Mouse (Mus musculus) retina, embryonic 14.5 days (tissue): Measurements from ENCODE around the gene Rilpl1.
"Not testable (repeated sequence)": the region's sequence is repeated elsewhere in the genome, so short reads cannot be mapped to it uniquely, and the experiment has no call there.

Experiments
- DNase-seq: peaks from one replicate; pipeline ENCODE4 v3.0.0-alpha.2; 2015; ENCODE audit warnings: low spot score

The Rilpl1 gene

DNA sequence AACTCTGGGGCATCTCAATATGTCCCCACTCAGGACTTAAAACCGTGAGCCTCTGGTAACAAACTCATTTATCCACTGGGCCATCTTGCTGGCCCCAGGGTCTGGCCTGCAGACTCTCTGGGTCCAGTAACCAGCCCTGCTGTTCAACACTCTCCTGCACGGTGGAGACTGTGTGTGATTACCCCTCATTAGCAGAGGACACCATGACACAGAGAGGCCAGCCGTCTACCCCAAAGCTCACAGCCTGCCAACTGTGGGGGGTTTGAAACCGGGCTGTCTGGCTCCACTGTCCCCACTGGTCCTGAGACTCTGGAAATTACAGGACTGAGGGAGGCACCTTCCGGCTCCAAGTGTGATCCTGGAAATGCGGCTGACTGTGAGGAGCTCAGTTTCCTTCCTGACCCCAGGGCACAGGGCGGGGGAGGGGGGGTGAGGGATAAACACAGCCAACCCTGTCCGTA, 2.0 kb downstream of the Rilpl1 start:
- no peak for DNase-seq

DNA sequence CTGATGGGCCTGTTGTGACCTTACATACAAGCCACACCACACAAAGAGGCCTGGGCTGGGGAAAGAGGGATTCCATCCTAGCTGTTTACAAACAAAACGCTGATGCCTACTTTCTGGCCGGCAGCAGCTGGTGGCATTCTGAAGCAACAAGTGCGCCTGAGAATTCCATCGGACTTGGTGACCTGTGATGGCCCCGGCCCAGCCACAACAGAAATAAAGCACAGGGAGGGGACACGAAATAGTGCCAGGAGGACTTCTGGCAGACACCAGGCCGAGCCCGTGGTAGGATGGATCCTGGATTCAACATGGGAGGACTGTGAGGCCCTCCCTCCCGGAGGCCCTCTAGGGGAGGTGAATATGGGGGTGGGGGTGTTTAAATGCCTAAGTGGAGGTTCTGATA, 2.4 kb downstream of the Rilpl1 start:
- DNase-seq, result no peak

DNA sequence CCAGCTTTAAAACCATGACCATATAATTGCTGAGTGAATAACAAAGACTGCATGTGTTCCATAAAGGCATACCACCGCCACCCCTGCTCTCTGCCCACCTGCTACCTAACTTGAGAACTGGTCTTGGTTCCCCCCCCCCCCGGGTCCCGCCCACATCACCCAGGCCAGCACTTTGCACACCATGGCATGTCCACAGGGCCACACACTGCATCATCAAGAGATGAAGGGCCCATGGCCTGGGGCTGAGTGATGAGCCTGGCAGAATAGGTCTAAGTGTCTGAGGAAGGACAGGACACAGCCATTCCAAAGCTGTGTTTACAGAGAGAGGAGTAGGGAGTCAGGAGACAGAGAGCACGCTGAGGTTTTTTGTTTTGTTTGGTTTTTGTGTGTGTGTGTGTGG, 2.8 kb downstream of the Rilpl1 start:
- no peak for DNase-seq

DNA sequence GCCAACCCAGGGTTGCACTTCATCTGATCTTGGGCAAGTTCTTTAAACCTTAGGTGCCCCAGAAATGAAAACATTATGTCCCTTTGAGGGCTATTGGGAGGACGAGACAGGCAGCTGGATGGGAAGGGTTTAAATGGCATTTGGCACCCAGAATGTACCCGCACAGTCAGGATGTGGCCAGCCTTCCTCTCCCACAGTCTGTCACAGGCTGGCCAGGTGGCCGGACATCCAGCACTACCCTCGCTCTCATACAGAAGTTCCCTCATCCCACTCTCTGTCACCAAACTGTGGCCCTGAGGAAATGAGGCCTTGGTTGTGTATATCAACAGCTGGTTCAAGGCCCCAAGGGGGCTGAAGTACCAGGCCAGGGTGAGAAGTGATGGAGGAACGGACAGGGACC, 6.2 kb downstream of the Rilpl1 start:
- DNase-seq, result no peak

DNA sequence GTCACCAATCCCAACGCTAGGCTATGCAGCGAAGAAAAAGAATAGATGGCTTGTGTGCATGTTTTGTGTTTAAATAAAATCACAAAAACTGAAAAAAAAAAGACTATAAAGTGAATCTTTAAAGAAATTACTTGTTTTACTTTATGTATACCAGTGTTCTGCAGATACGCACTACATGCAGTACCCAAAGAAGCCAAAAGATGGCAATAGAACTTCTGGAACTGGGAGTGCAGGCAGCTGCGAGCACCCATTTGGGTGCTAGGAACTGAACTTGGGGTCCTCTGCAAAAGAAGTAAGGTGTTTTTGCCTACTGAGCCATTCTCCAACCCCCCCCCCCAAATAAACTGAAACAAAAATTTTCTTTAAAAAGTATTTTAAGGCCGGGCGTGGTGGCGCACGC, 8.2 kb downstream of the Rilpl1 start:
- DNase-seq, result no peak

DNA sequence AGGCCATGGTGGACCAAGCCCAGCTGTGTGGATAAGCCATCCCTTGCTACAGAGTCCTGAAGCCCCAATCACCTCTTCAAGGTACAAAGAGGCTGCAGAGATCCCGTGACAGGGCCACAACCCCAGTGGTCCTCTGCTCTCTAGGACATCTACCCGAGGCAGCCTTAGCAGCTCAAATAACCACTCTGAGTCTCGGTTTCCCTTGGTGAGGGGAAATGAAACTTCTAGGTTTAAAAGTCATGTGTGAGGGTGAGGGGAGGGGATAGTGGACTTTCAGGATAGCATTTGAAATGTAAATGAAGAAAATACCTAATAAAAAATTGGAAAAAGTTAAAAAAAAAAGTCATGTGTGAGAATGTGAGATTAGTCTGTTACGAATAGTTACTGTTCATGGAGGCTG, 9.6 kb downstream of the Rilpl1 start:
- DNase-seq, result no peak

DNA sequence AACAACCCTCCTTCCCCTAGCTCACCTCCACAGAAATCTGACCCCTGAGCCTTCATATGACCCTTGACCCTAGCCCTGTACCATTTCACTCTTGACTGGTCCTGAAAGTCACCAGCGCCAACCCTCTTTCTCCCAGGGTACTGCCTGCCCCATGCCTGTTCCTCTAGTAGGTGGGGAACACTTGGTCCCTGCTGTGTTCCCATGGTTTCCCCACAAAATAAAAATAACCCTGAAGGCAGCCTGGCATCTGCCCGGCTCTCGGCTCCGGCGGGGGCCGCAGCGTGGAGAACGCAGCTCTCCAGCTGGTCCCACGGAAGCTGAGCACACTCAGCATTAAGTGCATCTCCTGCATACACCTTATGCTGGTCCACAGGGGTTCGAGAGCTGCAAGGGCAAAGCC, 12.5 kb downstream of the Rilpl1 start:
- DNase-seq, result no peak

DNA sequence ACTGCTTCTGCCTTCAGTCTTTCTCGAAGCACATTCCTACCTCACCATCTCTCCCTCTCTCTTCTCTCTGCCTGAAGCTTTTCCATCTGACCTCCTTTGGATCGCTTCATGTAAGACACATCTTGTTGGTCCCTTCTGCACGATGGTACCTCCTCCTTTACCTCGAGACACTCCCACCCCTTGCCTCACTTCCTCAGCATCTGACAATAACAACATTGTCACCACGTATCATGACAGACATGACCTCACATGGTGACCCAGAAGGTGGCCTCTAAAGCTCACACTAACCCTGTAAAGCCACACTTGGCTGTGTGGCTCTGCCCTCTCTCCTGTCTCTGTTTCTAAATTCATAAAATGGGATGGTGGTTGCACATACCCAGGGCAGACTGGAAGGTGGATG, 15.4 kb downstream of the Rilpl1 start:
- DNase-seq, result no peak

DNA sequence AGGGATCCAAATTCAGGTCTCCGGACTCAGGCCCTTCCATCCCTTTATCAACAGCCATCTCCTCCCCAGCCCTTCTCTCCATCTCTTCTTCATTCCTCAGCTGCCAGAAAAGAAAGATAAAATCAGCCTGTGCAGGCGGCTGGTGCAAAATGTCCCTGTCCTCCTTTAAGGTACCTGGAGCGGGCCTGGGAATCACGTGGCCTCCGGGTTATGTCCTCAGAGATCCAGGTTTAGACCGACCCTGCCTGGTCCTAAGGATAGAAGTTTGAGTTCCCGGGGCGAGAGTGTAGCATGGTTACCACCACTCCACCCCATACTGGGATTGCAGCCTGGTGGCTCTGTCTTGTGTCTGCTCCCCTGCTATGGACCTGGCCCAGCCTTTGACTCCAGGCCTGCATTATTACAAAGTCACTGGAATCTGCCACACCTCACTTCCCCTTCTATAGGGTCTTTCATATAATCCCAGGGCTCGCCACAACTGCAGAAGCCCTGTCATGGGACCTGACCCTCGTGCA, 20.6 kb downstream of the Rilpl1 start:
- no peak for DNase-seq

DNA sequence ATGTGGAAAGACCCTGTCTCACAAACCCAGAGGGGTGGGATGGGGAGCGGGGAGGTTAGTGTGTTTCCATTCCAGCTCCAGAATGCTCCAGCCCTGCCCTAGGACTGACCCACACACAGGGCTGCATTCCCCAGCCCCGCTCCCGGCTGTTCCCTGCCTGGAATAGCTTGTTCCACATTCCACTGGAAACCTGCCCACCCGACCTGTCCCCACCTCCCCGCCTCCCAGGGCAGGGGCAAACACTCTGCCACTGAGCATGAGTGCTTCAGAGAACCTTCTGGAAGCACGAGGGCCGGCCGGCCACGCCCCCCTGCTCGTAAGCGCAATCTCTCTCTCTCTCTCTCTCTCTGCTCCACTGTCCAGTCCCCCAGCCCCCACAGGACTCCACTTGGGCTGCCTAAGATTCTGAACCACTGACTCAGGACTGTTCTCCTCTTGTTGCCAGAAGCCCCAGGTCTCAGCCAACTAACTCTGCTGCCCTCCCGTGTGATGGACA, 21.4 kb downstream of the Rilpl1 start:
- no peak for DNase-seq

DNA sequence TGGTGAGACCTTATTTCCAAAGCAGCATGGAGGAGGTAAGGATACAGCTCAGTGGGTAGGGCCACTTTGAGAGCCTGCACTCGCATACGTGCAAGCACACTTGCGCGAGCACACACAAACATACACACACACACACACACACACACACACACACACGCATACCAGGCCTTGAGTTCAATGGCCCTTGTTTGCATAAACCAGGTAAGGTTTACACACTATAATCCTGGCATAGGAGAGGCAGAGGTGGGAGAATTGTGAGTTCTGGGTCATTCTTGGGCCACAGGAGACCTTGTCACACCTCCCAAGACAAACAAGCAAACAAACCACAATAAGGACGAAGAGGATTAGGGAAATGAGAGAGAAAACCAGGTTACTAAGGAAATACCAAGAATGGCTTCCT, 22.0 kb downstream of the Rilpl1 start:
- DNase-seq, result no peak

DNA sequence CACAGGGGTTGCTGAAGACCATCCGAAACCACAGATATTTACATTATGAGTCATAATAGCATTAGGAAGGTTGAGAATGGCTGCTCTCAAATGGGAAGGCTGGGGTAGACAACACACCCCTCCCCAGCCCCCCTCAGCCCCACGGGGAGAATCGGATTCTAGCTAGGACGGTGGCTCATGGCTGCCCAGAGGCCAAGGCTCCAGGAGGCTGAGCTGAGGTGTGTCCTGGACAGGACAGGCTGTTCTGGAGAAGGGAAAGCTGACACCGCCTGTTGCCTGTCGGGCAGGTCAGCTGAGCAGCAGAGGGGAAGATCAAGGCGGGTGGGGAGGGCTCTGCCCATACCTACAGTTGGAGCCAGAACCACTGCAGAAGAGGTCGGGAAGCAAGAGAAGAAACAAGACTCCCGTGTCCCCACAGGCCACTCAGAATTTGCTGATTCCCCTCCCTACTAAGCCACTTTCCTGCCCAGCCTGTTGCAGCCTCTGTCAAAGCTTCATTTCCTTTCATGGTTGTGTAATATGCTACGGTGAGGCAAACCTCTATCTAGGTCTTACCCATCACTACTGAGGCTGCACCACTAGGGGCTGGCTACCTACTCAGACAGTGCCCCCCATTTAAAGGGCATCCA, 24.3 kb downstream of the Rilpl1 start:
- DNase-seq, result no peak

DNA sequence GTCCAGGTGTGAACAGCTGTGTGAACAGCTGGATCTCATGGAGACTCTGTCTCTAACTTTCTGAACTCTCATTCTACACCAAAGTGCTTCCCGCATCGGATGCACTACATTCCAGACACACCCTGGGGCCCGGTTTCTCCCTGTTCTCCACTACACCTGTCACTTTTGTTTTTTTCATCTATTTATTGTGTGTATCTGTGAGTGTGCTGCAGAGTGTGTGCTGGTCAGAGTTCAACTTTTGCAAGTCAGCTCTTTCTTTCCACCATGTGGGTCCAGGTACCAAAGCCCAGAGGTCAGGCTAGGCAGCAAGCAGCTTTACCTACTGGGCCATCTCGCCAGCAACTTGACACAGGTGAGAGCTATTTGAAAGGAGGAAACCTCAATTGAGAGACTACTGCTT, 26.0 kb downstream of the Rilpl1 start:
- DNase-seq, result no peak

DNA sequence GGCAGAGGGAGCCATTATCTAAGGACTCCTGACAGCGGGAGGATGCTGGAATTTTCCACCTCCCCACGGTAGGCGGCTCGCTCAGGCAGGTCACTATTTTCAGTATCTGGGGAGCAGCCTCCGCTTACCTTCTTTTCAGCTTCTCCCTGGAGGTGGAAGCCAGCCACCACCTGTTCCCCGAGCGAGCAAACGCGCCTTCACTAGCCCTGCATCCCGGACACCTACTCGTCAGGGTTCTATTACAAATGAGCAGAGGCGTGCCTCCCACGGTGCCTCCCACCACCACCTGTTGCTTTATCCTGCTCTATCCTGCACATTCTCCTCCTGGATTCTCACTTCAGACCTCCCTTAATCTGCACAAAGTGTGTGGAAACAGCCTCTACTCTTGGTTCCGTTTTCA, 27.4 kb downstream of the Rilpl1 start:
- no peak for DNase-seq

DNA sequence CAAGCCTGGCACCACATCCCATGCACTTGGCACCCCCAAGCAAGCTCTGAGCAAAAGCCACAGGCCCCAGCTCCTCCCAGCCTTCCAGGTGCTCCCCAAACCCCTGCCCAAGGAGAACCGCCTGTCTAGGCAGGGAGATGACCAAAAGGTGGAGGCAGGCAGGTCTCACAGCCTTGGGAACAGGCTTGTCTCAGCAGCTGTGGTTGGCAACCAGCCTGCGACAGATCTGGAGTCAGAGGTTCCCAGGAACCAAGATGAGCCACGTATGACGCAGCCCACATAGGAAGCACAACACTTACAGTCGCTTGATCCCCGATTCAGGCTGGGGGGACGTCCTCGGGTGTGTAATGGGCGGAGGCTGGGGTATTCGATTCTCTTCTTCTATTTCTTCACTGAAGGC, 29.6 kb downstream of the Rilpl1 start:
- no peak for DNase-seq

DNA sequence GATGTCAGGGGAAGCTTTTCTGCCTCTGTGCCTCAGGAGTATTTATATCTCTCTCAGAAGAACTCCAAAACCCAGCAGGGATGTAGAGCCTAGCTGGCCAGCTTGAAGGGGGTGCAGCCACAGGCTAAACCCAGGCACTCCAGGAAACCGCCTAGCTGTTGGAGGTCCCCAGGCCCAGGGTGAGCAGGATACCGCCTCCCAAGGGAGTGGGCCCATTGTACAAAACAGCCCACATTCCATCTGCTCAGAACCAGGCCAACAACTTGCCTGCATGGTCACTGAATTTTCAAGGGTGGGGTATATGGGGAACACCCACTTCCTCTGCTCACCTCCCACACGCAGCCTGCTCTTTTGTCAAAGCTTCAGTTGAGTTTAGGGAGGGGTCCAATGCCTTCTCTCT, 30.6 kb downstream of the Rilpl1 start:
- DNase-seq, result no peak

DNA sequence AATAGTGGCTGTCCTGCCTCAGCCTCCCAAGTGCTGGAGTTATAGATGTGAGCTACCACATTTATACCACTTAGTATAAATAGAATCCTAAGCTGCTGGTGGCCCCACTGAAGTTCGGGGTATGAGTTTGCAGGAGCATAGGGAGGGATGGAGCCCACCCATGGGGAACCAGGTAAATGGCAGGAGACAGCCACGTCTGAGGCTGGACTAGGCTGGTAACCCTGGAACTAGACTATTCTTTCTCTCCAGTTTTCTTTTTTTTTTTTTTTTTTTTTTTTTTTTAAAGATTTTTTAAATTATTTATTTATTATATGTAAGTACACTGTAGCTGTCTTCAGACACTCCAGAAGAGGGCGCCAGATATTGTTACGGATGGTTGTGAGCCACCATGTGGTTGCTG, 31.2 kb downstream of the Rilpl1 start:
- not testable (repeated sequence) for DNase-seq

DNA sequence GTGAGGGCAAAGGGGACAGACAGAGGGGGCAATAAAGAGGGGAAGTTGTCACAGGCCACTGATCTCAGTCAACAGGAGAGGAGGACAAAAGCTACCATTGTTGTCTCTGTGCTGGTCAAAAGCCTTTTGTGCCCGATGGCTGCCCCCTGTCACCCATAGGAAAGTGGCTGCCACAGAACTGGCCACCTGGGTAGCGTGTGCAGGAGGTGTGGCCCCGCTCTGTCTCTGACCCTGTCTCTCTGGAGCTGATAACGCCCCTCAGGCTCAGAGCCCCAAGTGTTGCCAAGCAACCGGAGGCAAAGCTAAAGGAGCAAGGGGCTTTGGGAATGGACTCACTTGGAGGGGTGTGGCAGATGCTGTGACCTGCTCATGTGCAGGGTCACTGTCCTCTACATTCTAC, 32.2 kb downstream of the Rilpl1 start:
- DNase-seq, result no peak

DNA sequence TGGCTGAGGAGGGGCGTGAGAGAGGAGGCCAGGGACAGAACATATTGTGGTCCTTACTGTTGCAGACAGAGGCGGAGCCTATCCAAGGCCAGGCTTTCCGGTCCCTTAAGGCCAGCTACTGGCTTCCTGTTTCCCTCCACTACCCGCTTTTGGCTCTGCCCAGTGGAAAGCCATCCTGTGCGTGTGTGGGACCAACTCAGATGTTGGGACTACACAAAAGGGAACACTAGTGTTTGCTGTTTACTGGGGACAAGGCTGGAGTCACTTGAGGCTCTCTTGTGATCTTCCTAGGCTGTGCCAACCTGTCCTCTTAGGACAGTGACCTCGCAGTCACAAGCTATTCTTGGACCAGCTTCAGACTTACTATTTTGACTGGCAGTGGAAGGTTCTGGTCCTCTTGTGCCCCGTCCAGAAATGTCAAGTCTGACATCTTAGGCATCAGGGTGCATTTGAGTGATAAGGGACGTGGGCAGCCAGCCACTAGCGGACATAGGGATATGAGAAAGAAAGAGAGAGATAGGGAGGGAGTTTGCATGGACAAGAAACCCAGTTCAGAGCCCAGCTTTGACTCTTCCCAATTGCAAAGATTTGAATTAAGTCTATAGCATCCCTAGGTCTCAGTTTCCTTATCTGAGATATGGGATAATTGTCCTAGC, 32.8 kb downstream of the Rilpl1 start:
- no peak for DNase-seq

DNA sequence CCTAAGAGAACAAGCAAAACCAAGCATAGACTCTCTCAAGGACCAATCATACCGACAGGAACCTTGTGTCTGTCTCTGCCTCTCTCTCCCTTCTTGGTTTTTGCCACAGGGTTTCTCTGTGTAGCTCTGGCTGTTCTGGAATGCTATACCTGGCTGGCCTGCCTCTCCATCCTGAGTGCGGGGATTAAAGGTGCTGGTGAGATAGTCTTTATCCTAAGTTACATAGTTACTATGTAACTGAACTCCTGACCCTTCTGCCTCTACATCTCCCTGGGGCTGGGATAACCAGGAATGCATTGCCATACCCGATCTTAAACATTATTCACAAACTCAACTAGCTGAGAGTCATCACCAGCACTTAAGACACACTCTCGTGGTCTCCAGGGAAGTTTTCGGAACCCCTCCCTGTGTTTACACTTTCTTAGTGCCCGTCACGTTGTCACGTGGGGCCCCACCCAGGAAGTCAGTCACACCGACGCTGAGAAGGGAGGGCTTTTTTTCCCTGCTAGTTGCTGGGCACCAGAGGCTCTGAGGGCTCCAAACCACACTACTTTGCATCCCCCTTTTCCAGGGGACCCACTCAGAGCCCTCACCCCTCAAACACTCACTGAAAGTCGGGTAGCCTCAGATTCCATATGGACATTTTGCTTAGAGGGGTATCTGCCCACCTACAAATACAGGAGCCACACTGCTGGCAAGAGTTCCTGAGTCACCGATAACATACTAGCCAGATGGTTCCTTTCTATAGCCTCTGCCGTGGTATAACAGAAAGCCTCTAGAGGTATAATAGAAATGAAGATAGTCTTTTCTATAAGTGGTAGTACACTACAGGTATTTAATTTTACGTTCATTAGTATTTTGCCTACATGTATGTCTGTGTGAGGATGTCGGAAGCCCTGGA, 34.3 kb downstream of the Rilpl1 start:
- DNase-seq, result no peak

DNA sequence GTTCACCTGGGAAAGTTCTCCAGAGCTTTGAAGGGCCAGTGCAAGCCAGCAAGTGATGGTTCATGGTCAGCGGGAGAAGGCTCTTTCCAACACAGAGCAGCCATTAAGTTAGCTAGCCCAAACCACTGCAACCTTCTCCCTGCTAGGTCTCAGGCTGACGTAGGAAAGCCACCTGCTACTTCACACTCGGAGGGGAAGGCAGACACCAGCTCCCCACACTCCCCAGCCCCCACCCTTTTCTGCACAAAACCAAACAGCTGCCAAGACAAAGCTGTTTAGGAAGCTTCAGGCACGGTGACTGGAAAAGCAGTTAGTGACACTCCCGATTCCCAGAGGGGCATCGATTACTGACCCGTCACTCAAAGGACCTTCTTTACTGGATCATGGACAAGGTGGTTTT, 35.6 kb downstream of the Rilpl1 start:
- peak; percentile 50 for DNase-seq

DNA sequence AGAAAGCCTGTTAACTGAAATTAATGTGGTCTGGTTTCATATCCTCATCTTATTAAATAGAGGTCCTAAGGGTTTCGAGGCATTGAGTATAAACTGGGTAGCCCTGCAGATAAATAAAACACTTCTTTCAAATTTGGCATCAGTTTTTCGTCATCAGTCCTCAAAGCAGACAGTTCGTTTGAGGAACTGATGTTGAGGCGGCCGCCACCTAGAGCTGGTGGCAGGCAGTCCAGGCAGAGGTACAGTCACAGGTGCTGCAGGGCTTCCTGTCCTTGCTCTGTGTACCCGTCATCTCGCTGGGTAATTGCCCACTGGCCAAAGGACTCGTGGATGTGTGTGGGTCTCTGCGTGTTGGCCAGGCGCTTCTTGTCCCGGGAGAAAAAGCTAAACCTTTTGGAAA, 37.7 kb downstream of the Rilpl1 start:
- no peak for DNase-seq

DNA sequence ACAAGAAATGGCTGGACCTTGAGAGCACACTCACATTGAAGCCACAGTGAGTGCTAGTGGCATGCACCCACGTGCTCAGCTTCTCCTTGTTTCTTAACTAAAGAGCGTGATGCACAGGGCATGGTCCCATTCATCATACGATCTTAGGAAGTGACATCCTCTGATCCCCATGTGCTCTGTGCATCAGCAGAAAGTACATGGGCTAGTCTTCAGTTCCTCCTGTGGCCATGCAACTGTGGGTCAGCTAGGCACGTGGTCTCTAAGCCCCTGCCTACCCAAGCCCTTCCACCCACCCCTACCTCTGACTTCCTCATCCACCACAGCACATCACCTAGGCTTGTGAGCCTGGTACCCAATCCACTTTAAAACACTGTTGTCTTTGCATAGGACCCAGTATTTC, 38.6 kb downstream of the Rilpl1 start:
- DNase-seq, result no peak
